Mouse (Mus musculus) embryo, embryonic 9.5 days (tissue): ENCODE results near the gene Castor2.

Experiments used
- DNase-seq: peaks from one replicate; pipeline ENCODE4 v3.0.0-alpha.2; 2017; ENCODE audit errors: extremely low spot score

The Castor2 gene

GRCm38 (mm10) chr5:134099496-134100211 lies at the start of gene Castor2:
Gene Castor2 (plus strand): TSS chr5:134099711.
- peak; percentile 93 for DNase-seq

- peak; percentile 42 for DNase-seq
Observed at GRCm38 (mm10) chr5:134050711-134051110, 48.8 kb upstream of the Castor2 start.

- no peak for DNase-seq
Observed at GRCm38 (mm10) chr5:134052614-134053013, 46.9 kb upstream of the Castor2 start.

GRCm38 (mm10) chr5:134054496-134054895 lies 45.0 kb upstream of the Castor2 start:
- DNase-seq: no peak

- peak; percentile 28 for DNase-seq
Observed at GRCm38 (mm10) chr5:134058793-134059352, 40.6 kb upstream of the Castor2 start.

GRCm38 (mm10) chr5:134063362-134064064 lies 36.0 kb upstream of the Castor2 start:
- DNase-seq: peak; percentile 83

- no peak for DNase-seq
Observed at GRCm38 (mm10) chr5:134066261-134066660, 33.2 kb upstream of the Castor2 start.

GRCm38 (mm10) chr5:134067924-134068323 lies 31.6 kb upstream of the Castor2 start:
- DNase-seq: peak; percentile 41

GRCm38 (mm10) chr5:134073512-134074041 lies 25.9 kb upstream of the Castor2 start:
- DNase-seq: no peak

GRCm38 (mm10) chr5:134074368-134074767 lies 25.1 kb upstream of the Castor2 start:
- no peak for DNase-seq

- no peak for DNase-seq
Observed at GRCm38 (mm10) chr5:134076175-134076574, 23.3 kb upstream of the Castor2 start.

- peak; percentile 56 for DNase-seq
Observed at GRCm38 (mm10) chr5:134080685-134081548, 18.6 kb upstream of the Castor2 start.

- no peak for DNase-seq
Observed at GRCm38 (mm10) chr5:134085227-134085626, 14.3 kb upstream of the Castor2 start.

- DNase-seq: no peak
Observed at GRCm38 (mm10) chr5:134085887-134086639, 13.4 kb upstream of the Castor2 start.

- DNase-seq: no peak
Observed at GRCm38 (mm10) chr5:134087211-134087610, 12.3 kb upstream of the Castor2 start.

- no peak for DNase-seq
Observed at GRCm38 (mm10) chr5:134095766-134096165, 3.7 kb upstream of the Castor2 start.

- DNase-seq: no peak
Observed at GRCm38 (mm10) chr5:134098341-134098902, 1.1 kb upstream of the Castor2 start.

GRCm38 (mm10) chr5:134098976-134099375 lies 535 bp upstream of the Castor2 start:
- DNase-seq: no peak

- DNase-seq: peak; percentile 19
Observed at GRCm38 (mm10) chr5:134100232-134100771, 791 bp downstream of the Castor2 start.

GRCm38 (mm10) chr5:134101322-134101721 lies 1.8 kb downstream of the Castor2 start:
- no peak for DNase-seq
